Mouse (Mus musculus) heart, embryonic 15.5 days (tissue): ENCODE measurements around the gene Gm5148. TPM values are rescaled to one million over a fixed set of nuclear protein-coding genes. Genes with fewer than 3 reads are reported as not detected.

Experiments used
- ATAC-seq: fragments of 200-750 bp; cut with Nextera tagmentation; replicated peaks from 2 replicates; pipeline ENCODE4 v1.8.0; 2017; ENCODE audit warnings: low read depth, moderate TSS enrichment; ENCODE audit not compliant: insufficient number of reproducible peaks, insufficient read depth, low FRiP score
- H3K27ac ChIP-seq: fragments of 300-500 bp; sonication (generic); 2 replicates; pipeline ENCODE4 v1.5.1; 2015; ENCODE audit warnings: mild to moderate bottlenecking, inconsistent platforms
- H3K27me3 ChIP-seq: fragments of 300-500 bp; sonication (generic); 2 replicates; pipeline ENCODE4 v1.6.1; 2015; ENCODE audit warnings: inconsistent platforms
- H3K36me3 ChIP-seq: fragments of 300-500 bp; sonication (generic); 2 replicates; pipeline ENCODE4 v1.6.1; 2015; ENCODE audit warnings: mild to moderate bottlenecking, inconsistent platforms
- H3K4me1 ChIP-seq: fragments of 300-500 bp; sonication (generic); replicated peaks from 2 replicates; pipeline ENCODE4 v1.6.1; 2015; ENCODE audit warnings: inconsistent platforms
- H3K4me2 ChIP-seq: fragments of 300-500 bp; sonication (generic); 2 replicates; pipeline ENCODE4 v1.6.1; 2015; ENCODE audit warnings: inconsistent platforms, mild to moderate bottlenecking, moderate library complexity
- H3K4me3 ChIP-seq: fragments of 300-500 bp; sonication (generic); 2 replicates; pipeline ENCODE4 v1.5.1; 2015; ENCODE audit warnings: mild to moderate bottlenecking, inconsistent platforms
- H3K9ac ChIP-seq: fragments of 300-500 bp; sonication (generic); 2 replicates; pipeline ENCODE4 v1.6.1; 2015; ENCODE audit warnings: mild to moderate bottlenecking, inconsistent platforms
- H3K9me3 ChIP-seq: fragments of 300-500 bp; sonication (generic); replicated peaks from 2 replicates; pipeline ENCODE4 v1.6.1; 2016; ENCODE audit warnings: inconsistent platforms
- WGBS: fragments of 180-500 bp; shearing (Covaris S2); methylation state at CpG from one replicate; pipeline ENCODE4 v1.1.7; 2015; ENCODE audit warnings: mixed read lengths; 5-methylcytosine and 5-hydroxymethylcytosine counted together
- polyA plus RNA-seq: library from polyadenylated mRNA; unstranded; fragments of >200 nt; fragmentation: Nextera tagmentation; extraction: Ambion mirVana; gene quantifications from 2 replicates; pipeline ENCODE4 v1.2.1, GENCODE M21; 2015

Gene Gm5148
- polyA plus RNA-seq, 1 experiment from 2014 or later: 3.2 TPM

DNA sequence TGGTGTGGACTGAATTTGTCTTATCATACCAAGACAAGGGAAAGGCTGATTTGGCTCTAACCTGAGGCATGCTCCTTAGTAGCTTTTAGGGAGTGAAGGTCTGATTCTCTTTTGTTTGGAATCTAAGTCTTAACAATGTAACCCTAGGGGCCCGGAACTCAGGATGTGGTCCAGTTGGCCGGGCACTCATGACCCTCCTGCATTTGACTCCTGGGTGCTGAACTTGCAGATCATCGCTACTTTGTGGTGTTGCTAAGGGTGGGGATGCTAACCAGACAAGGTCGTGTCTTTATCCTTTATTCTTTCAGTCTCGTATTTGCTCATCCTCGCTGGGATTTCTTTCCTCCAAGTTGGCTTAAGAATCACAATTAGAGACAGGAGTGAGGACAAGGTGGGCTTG, 37.5 kb downstream of the Gm5148 start:
- H3K36me3 ChIP-seq: no peaks in the 10 kb centered on the region
- no peaks in the 10 kb centered on the region for H3K9me3 ChIP-seq
- WGBS: 27% methylated on average over 6 of the region's 6 CpGs
- peak overlapping the region; percentile 49 for H3K4me3 ChIP-seq
- no peak for ATAC-seq
- H3K4me2 ChIP-seq: peak overlapping the region; percentile 72
- peak overlapping the region; percentile 46 for H3K9ac ChIP-seq
- H3K27me3 ChIP-seq: 0 out of 2 replicates have a peak, but pooled peaks cover 14% of the 10 kb centered on the region
- H3K27ac ChIP-seq: peak overlapping the region; percentile 38
- peaks cover 15% of the 10 kb centered on the region for H3K4me1 ChIP-seq

DNA sequence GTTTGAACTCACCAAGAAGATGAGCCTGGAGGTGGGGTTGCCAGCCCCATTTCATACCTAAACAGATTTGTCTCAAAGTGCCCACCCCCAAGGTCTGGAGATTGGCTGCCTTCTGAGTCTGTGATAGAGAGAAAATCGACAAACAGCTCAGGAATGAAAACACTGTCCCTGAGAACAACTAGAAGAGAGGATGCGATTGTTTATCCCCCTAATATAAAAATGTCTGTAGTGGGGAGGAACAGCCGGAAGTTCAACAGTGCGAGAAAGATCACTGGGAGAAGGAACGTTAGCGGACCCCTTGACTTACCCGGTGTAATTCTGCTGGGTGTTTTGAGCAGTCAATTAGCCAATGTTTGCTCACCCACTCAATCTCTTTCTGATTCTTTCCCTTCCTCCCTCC, 38.1 kb downstream of the Gm5148 start:
- Histone ChIP-seq H3K4me2 (no peak overlapping the region), H3K27me3 (0 out of 2 replicates have a peak, but pooled peaks cover 10% of the 10 kb centered on the region), H3K9ac (no peak overlapping the region), H3K9me3 (no peaks in the 10 kb centered on the region), H3K4me3 (no peak overlapping the region), H3K36me3 (no peaks in the 10 kb centered on the region), H3K27ac (no peak overlapping the region), H3K4me1 (peaks cover 15% of the 10 kb centered on the region)
- 51% methylated on average over 7 of the region's 7 CpGs for WGBS
- no peak for ATAC-seq

DNA sequence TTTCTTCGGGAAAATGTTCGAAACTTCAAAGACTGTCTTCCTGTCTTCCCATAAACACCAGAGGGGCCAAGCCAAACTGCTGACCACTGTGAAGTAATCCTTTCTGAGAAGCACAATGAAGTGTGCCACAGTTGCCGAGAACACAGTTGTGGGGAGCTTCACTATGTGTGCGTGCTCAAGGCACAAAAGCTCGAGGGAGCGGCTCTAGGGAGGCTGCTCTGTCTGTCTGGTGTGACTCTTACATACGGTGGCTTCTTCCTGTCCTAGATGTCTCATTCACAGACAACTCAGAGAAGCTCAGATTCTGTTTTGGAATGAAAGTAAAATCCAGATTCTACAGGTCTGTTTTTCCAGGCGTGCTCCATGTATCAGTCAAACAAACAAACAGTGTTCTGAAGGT, 48.0 kb downstream of the Gm5148 start:
- no peak overlapping the region for H3K4me3 ChIP-seq
- no peak overlapping the region for H3K27ac ChIP-seq
- peaks cover 9% of the 10 kb centered on the region; the same call in 1 of the 2 replicates for H3K27me3 ChIP-seq
- 75% methylated on average over 8 of the region's 8 CpGs for WGBS
- H3K4me1 ChIP-seq: peaks cover 17% of the 10 kb centered on the region
- H3K36me3 ChIP-seq: no peaks in the 10 kb centered on the region
- H3K9me3 ChIP-seq: no peaks in the 10 kb centered on the region
- no peak for ATAC-seq
- H3K4me2 ChIP-seq: no peak overlapping the region
- H3K9ac ChIP-seq: no peak overlapping the region

DNA sequence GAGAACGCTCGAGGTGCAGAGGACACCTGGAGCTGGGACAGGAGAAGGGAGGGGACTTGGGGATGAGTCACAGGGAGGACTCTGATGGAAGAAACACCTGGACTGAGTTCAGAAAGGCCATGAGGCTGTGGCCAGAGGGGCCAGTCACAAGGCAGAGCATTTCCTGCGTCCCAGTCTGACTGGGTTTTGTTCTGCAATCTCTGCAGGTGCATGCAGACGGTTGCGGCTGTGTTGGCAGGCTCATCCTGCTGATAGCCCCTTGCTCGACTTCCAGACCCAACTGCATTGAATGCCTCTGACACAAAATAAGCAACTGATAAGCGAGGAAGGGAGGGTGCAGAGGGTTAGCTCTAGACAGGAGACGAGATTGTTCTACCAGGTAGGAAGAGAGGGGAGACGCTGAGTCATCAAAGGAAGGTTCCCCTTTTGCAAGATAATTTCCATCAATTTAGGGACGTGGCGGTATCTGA, 49.2 kb downstream of the Gm5148 start:
- Histone ChIP-seq H3K36me3 (no peaks in the 10 kb centered on the region), H3K9ac (no peak overlapping the region), H3K9me3 (no peaks in the 10 kb centered on the region), H3K4me1 (peaks cover 17% of the 10 kb centered on the region), H3K4me2 (no peak overlapping the region), H3K27me3 (0 out of 2 replicates have a peak, but pooled peaks cover 2% of the 10 kb centered on the region), H3K27ac (no peak overlapping the region), H3K4me3 (no peak overlapping the region)
- ATAC-seq: no peak
- WGBS: 52% methylated on average over 11 of the region's 11 CpGs

DNA sequence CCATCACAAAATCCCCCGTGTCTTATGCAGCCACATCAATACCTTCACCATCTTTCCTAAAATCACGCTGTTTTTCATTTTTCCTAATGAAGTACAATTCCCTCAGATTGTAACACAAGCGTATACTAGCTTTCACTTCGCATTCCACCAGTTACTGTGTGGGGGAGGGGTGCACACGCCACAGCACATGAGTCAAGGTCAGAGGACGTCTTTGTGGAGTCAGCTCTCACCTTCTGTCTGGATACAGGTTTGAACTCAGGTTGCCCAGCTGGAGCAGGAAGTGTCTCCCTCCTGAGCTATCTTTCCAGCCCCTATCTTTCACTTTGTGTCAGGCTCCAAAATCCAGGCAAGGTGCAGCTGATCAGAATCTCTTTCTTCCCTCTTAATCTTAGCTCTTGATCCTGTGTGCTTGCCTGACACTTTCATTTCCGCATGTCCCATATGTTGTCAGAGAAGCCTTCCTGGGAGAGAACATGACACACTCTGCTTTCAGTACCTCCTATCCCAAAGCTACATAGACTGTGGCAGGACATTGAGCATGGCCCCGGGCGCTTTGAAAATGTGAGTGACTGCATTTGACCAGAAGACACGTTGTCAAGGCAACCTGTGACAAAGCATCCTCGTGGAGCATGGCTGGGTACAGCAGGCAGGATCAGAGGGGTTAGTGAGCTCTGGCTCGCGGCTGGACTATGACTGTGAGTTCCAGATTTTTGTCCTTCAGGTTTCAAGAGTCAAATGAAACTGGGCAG, 50.6 kb downstream of the Gm5148 start:
- WGBS: 65% methylated on average over 13 of the region's 13 CpGs
- Histone ChIP-seq H3K4me1 (peaks cover 17% of the 10 kb centered on the region), H3K4me3 (no peak overlapping the region), H3K27me3 (0 out of 2 replicates have a peak, but pooled peaks cover 2% of the 10 kb centered on the region), H3K36me3 (no peaks in the 10 kb centered on the region), H3K27ac (no peak overlapping the region), H3K9ac (no peak overlapping the region), H3K4me2 (no peak overlapping the region), H3K9me3 (no peaks in the 10 kb centered on the region; the same call in 1 of the 2 replicates)
- ATAC-seq: no peak

DNA sequence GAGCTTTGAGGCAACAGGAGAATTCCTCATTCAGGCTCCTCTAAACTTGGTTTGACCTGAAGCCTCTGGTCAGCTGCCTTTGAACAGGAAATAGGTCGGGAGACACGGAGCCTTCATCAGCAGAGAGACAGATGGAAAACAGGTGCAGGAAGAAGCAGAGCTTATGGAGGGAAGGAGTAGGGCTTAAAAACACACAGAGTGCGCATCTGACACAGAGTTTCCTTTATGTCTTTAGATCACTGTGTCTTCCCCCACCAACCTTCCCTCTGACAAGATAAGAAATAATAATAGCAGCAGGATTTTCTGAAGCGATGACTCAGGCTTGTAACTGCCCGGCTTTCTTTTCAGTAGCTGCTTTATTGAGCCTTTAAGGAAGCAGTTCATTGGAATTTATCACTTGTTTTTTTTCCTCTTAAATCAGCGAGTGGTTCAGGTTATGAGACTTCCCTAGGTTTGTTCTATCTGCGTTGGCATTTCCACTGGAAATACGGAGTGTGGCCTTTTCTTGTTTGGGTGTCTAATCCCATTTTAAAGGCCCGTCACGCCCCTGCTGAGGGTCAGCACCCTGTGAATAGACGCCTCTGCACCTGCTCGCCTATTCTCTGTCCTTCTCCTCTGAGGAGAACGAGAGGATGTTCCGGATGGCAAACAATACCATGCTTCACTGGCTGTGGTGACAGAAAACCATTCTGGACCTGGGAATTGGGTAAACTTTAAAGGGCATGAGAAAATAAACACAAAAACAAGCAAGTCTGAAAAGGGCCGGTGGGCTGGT, 51.8 kb downstream of the Gm5148 start:
- Histone ChIP-seq H3K4me2 (no peak overlapping the region), H3K9me3 (no peaks in the 10 kb centered on the region; the same call in 1 of the 2 replicates), H3K36me3 (no peaks in the 10 kb centered on the region), H3K4me3 (no peak overlapping the region), H3K27ac (no peak overlapping the region), H3K27me3 (0 out of 2 replicates have a peak, but pooled peaks cover 2% of the 10 kb centered on the region), H3K9ac (no peak overlapping the region), H3K4me1 (peaks cover 17% of the 10 kb centered on the region)
- no peak for ATAC-seq
- 38% methylated on average over 15 of the region's 15 CpGs for WGBS

DNA sequence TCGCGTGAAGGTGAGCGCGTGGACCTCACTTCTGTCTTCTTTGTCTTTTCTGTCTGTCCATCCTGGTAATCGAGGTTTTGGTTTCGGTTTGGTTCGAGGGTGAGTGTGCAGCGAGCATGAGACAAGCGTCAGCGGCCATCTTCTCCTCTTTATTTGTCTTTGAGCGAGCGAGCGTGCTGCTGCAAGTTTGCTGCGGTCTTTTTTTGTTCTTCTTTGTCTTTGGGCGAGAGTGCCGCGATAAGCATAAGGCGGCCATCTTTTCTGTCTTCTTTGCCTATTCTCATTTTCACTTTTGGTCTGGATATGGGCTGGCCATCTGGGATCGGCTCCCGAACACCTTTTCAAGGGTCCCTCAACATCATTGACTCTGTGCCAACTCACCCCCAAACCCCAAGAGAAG, 55.2 kb downstream of the Gm5148 start:
- no peak overlapping the region for H3K4me2 ChIP-seq
- 95% methylated on average over 20 of the region's 20 CpGs for WGBS
- H3K27me3 ChIP-seq: no peaks in the 10 kb centered on the region
- no peak overlapping the region for H3K4me3 ChIP-seq
- no peak overlapping the region for H3K27ac ChIP-seq
- H3K9me3 ChIP-seq: no peaks in the 10 kb centered on the region; the same call in 1 of the 2 replicates
- no peak overlapping the region for H3K9ac ChIP-seq
- H3K4me1 ChIP-seq: peaks cover 26% of the 10 kb centered on the region
- no peak for ATAC-seq
- H3K36me3 ChIP-seq: no peaks in the 10 kb centered on the region

DNA sequence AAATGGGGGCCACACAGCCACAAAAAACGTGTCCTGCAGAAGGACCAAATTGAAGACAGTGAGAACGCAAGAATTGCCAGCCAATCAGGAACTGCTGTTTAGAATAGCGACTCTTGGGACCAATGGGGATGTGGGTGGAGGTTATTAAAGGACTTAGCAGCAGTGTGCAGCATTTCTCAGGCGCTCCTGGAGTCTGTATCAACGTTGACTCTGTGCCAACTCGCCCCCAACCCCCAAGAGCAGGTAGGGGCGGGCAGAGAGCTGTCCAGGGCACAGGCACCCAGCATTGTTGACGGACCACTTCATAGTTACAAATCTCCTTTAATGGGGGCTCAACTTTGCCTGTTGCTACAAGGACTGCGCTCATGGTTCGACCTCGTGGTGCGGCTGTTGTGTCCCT, 55.6 kb downstream of the Gm5148 start:
- no peak for ATAC-seq
- Histone ChIP-seq H3K4me3 (no peak overlapping the region), H3K4me2 (no peak overlapping the region), H3K36me3 (no peaks in the 10 kb centered on the region), H3K27ac (no peak overlapping the region), H3K9me3 (no peaks in the 10 kb centered on the region; the same call in 1 of the 2 replicates), H3K9ac (no peak overlapping the region), H3K4me1 (peaks cover 24% of the 10 kb centered on the region), H3K27me3 (no peaks in the 10 kb centered on the region)
- 88% methylated on average over 12 of the region's 12 CpGs for WGBS

DNA sequence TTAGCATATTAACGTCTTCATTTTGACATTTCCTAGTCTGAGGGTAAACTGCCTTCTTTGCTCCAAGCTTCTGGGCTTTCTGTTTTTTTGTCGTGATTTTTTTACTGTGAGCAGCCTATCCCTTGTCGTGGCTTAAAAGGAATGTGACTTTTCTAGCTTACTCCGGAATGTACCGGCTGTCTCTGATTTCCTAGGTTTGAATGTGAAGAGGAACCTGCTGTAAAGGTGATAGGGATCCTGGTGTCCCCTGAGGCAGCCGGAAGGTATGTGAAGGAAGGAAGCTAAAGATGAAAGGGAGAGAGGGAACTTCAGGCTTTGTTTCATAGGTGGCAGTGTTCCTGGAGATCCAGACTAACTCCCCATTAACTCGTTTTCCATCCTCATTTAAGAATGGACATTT, 56.6 kb downstream of the Gm5148 start:
- 40% methylated on average over 7 of the region's 7 CpGs for WGBS
- Histone ChIP-seq H3K36me3 (no peaks in the 10 kb centered on the region), H3K4me1 (peaks cover 17% of the 10 kb centered on the region), H3K27ac (no peak overlapping the region), H3K9me3 (no peaks in the 10 kb centered on the region; the same call in 1 of the 2 replicates), H3K4me2 (no peak overlapping the region), H3K27me3 (no peaks in the 10 kb centered on the region), H3K9ac (no peak overlapping the region), H3K4me3 (no peak overlapping the region)
- no peak for ATAC-seq

DNA sequence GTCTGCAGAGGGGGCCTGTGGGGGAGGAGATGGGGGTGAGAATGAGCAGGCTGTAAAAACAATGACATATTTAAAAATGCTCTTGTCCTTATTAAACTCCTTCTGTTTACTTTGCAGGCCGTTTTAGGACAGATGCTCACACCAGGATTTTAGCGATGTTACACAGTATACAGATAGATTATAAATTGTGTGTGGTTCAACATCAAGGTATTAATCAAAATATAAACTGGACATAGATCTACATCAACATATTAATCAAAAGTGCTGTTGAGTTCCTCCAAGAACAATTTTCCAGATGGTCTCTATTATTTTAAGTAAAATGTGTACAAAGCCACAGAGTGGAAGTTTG, 57.2 kb downstream of the Gm5148 start:
- H3K4me1 ChIP-seq: peaks cover 10% of the 10 kb centered on the region
- no peak overlapping the region for H3K27ac ChIP-seq
- no peak for ATAC-seq
- no peak overlapping the region for H3K9ac ChIP-seq
- no peak overlapping the region for H3K4me3 ChIP-seq
- H3K9me3 ChIP-seq: no peaks in the 10 kb centered on the region; the same call in 1 of the 2 replicates
- H3K36me3 ChIP-seq: no peaks in the 10 kb centered on the region
- H3K4me2 ChIP-seq: no peak overlapping the region
- 29% methylated on average over 2 of the region's 2 CpGs for WGBS
- H3K27me3 ChIP-seq: no peaks in the 10 kb centered on the region

DNA sequence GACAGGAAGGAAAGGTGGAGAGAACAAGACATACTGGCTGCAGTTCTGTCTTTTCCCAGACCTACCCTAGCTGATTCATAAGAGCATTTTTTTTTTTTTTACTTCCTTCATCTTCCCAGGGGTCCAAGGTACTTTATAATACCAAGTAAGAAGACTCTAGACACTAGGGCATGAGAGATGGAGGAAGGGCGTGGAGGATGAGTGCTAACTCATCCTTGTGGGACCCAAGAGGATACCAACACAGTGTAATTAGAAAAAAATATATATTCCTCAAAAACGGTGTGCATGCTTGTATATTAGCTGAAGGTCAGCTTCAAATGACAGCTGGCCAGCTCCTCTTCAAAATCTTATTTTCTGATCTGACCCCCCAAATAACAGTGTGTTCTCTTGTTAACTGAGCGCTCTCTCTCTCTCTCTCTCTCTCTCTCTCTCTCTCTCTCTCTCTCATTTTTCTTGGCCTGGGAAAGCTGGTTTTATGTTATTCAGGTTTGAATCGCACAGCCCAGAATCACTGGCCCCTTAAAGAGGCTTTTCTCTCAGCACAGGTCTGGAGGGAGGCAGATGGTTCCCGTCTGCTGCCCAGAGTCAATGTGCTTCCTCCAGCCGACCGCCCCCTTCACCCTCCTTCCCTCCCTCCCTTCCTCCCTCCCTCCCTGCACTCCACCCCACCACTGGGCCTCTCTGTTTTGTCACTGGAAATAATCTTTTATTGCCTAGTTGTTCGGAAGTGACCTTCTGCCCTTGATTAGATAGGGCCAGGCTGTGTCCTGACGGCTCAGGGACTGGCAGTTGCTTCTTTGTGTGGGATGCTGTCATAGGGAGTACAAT, 57.8 kb downstream of the Gm5148 start:
- no peak overlapping the region for H3K4me2 ChIP-seq
- peak overlapping the region; percentile 21; the same call in 1 of the 2 replicates for H3K27ac ChIP-seq
- WGBS: 25% methylated on average over 9 of the region's 9 CpGs

More for the DNA sequence above, 57.8 kb downstream of the Gm5148 start:
- no peaks in the 10 kb centered on the region; the same call in 1 of the 2 replicates for H3K9me3 ChIP-seq
- no peaks in the 10 kb centered on the region for H3K36me3 ChIP-seq
- H3K27me3 ChIP-seq: no peaks in the 10 kb centered on the region
- H3K9ac ChIP-seq: no peak overlapping the region
- peaks cover 9% of the 10 kb centered on the region for H3K4me1 ChIP-seq
- ATAC-seq: peak; percentile 71
- no peak overlapping the region for H3K4me3 ChIP-seq
